Mouse (Mus musculus) frontal cortex, postnatal 10 days (tissue): ENCODE data around the gene Lgsn.

Experiments
- DNase-seq, 2 experiments: peaks; one replicate each; pipeline ENCODE4 v3.0.0; 2022; ENCODE audit warnings: low spot score in 2 of 2, mixed read lengths in 1 of 2

Lgsn gene

GRCm38 (mm10) chr1:31214831-31215230, 38.6 kb downstream of the Lgsn start:
- no peak for DNase-seq

GRCm38 (mm10) chr1:31220599-31221250, 44.5 kb downstream of the Lgsn start:
- no peak for DNase-seq

- DNase-seq = no peak
Measured at GRCm38 (mm10) chr1:31222564-31222963, 46.4 kb downstream of the Lgsn start, which contains the start of the genes 4931428L18Rik and Pih1d3. 4931428L18Rik (minus strand) TSS chr1:31222684. Pih1d3 (plus strand) TSS chr1:31222838.

GRCm38 (mm10) chr1:31233319-31234036, 57.3 kb downstream of the Lgsn start:
- DNase-seq = peak; percentile 8 to 12
